Mouse (Mus musculus) heart, postnatal 0 days (tissue): ENCODE data around the gene Mgrn1.

Experiments
- CTCF ChIP-seq: IDR thresholded peaks from 2 replicates; pipeline ENCODE4 v1.5.1; 2016; ENCODE audit warnings: antibody characterized with exemption, control low read depth, low read depth
- EP300 ChIP-seq: IDR thresholded peaks from 2 replicates; pipeline ENCODE4 v1.6.1; 2016; ENCODE audit warnings: antibody characterized with exemption, low read depth

- TF ChIP-seq CTCF: no peak
- no peak for TF ChIP-seq EP300
Measured at GRCm38 (mm10) chr16:4956609-4957008, 70.6 kb downstream of the Mgrn1 start.
